Mouse (Mus musculus): ENCODE data around the gene Fadd. TPM values are rescaled to one million over a fixed set of nuclear protein-coding genes. Genes with fewer than 3 reads are reported as not detected.

Fadd gene
- polyA plus RNA-seq, 1 experiment = 10.3 TPM

- TF ChIP-seq FOSL1 (IDR thresholded peaks at IDR 0.05; ENCODE audit: insufficient read depth, low read length, poor library complexity, severe bottlenecking) = no peak
- TF ChIP-seq MAX (IDR thresholded peaks at IDR 0.05) = no peak
- no peak for TF ChIP-seq MYOD1 (IDR thresholded peaks at IDR 0.05; ENCODE audit: control insufficient read depth, insufficient read length, low read depth)
- no peak for TF ChIP-seq CEBPB (IDR thresholded peaks at IDR 0.05; ENCODE audit: low read depth)
- TF ChIP-seq USF1 (IDR thresholded peaks at IDR 0.05; ENCODE audit: low read depth) = no peak
- TF ChIP-seq MYOG (IDR thresholded peaks at IDR 0.05; ENCODE audit: control insufficient read depth, extremely low read depth, insufficient read length) = no peak
- TF ChIP-seq CTCF (IDR thresholded peaks at IDR 0.05; ENCODE audit: control insufficient read depth, insufficient read depth, insufficient read length) = no peak
- peaks cover 44% of the 10 kb centered on the region for H3K79me3 ChIP-seq (ENCODE audit: low read depth)
- no peak overlapping the region for H3K4me3 ChIP-seq (ENCODE audit: insufficient read depth, poor library complexity, severe bottlenecking)
- H3K36me3 ChIP-seq (ENCODE audit: control insufficient read depth, insufficient read depth) = peaks cover 5% of the 10 kb centered on the region
- peaks cover 89% of the 10 kb centered on the region for H3K79me2 ChIP-seq (ENCODE audit: control insufficient read depth, insufficient read depth)
- H3K27me3 ChIP-seq (ENCODE audit: control insufficient read depth, insufficient read depth, insufficient read length) = no peaks in the 10 kb centered on the region
- H3ac ChIP-seq (ENCODE audit: control insufficient read depth, insufficient read length, low read depth) = no peak overlapping the region
These were observed 40.9 kb downstream of the Fadd start for GRCm38 (mm10) chr7:144541351-144541750.

GRCm38 (mm10) chr7:144539146-144539545, 43.1 kb downstream of the Fadd start:
- Histone ChIP-seq H3K27me3 (ENCODE audit: control insufficient read depth, insufficient read depth, insufficient read length) (no peaks in the 10 kb centered on the region), H3K79me3 (ENCODE audit: low read depth) (peaks cover 41% of the 10 kb centered on the region), H3K36me3 (ENCODE audit: control insufficient read depth, insufficient read depth) (peaks cover 5% of the 10 kb centered on the region), H3K79me2 (ENCODE audit: control insufficient read depth, insufficient read depth) (peaks cover 89% of the 10 kb centered on the region), H3K4me3 (ENCODE audit: insufficient read depth, poor library complexity, severe bottlenecking) (no peak overlapping the region), H3ac (ENCODE audit: control insufficient read depth, insufficient read length, low read depth) (no peak overlapping the region)
- TF ChIP-seq USF1 (IDR thresholded peaks at IDR 0.05; ENCODE audit: low read depth) = no peak
- no peak for TF ChIP-seq MAX (IDR thresholded peaks at IDR 0.05)
- TF ChIP-seq MYOD1 (IDR thresholded peaks at IDR 0.05; ENCODE audit: control insufficient read depth, insufficient read length, low read depth) = no peak
- TF ChIP-seq FOSL1 (IDR thresholded peaks at IDR 0.05; ENCODE audit: insufficient read depth, low read length, poor library complexity, severe bottlenecking) = no peak
- no peak for TF ChIP-seq MYOG (IDR thresholded peaks at IDR 0.05; ENCODE audit: control insufficient read depth, extremely low read depth, insufficient read length)
- TF ChIP-seq CEBPB (IDR thresholded peaks at IDR 0.05; ENCODE audit: low read depth) = no peak
- no peak for TF ChIP-seq CTCF (IDR thresholded peaks at IDR 0.05; ENCODE audit: control insufficient read depth, insufficient read depth, insufficient read length)

- TF ChIP-seq CEBPB (IDR thresholded peaks at IDR 0.05; ENCODE audit: low read depth) (no peak), MYOD1 (IDR thresholded peaks at IDR 0.05; ENCODE audit: control insufficient read depth, insufficient read length, low read depth) (no peak), CTCF (IDR thresholded peaks at IDR 0.05; ENCODE audit: control insufficient read depth, insufficient read depth, insufficient read length) (no peak), MYOG (IDR thresholded peaks at IDR 0.05; ENCODE audit: control insufficient read depth, extremely low read depth, insufficient read length) (no peak), MAX (IDR thresholded peaks at IDR 0.05) (no peak), FOSL1 (IDR thresholded peaks at IDR 0.05; ENCODE audit: insufficient read depth, low read length, poor library complexity, severe bottlenecking) (no peak), USF1 (IDR thresholded peaks at IDR 0.05; ENCODE audit: low read depth) (no peak)
These were observed 44.1 kb downstream of the Fadd start for GRCm38 (mm10) chr7:144538030-144538644.

GRCm38 (mm10) chr7:144536367-144536766, 45.9 kb downstream of the Fadd start:
- H3ac ChIP-seq (ENCODE audit: control insufficient read depth, insufficient read length, low read depth) = no peak overlapping the region
- no peak overlapping the region for H3K4me3 ChIP-seq (ENCODE audit: insufficient read depth, poor library complexity, severe bottlenecking)
- H3K79me3 ChIP-seq (ENCODE audit: low read depth) = peaks cover 40% of the 10 kb centered on the region
- no peaks in the 10 kb centered on the region for H3K27me3 ChIP-seq (ENCODE audit: control insufficient read depth, insufficient read depth, insufficient read length)
- peaks cover 5% of the 10 kb centered on the region for H3K36me3 ChIP-seq (ENCODE audit: control insufficient read depth, insufficient read depth)
- peaks cover 98% of the 10 kb centered on the region for H3K79me2 ChIP-seq (ENCODE audit: control insufficient read depth, insufficient read depth)
- TF ChIP-seq CTCF (IDR thresholded peaks at IDR 0.05; ENCODE audit: control insufficient read depth, insufficient read depth, insufficient read length) (no peak), CEBPB (IDR thresholded peaks at IDR 0.05; ENCODE audit: low read depth) (no peak), MAX (IDR thresholded peaks at IDR 0.05) (no peak)

More at GRCm38 (mm10) chr7:144538030-144538644, 44.1 kb downstream of the Fadd start:
- H3ac ChIP-seq (ENCODE audit: control insufficient read depth, insufficient read length, low read depth) = no peak overlapping the region
- peaks cover 36% of the 10 kb centered on the region for H3K79me3 ChIP-seq (ENCODE audit: low read depth)
- H3K36me3 ChIP-seq (ENCODE audit: control insufficient read depth, insufficient read depth) = peaks cover 5% of the 10 kb centered on the region
- H3K4me3 ChIP-seq (ENCODE audit: insufficient read depth, poor library complexity, severe bottlenecking) = no peak overlapping the region
- no peaks in the 10 kb centered on the region for H3K27me3 ChIP-seq (ENCODE audit: control insufficient read depth, insufficient read depth, insufficient read length)
- H3K79me2 ChIP-seq (ENCODE audit: control insufficient read depth, insufficient read depth) = peaks cover 89% of the 10 kb centered on the region

GRCm38 (mm10) chr7:144534773-144535172, 47.5 kb downstream of the Fadd start:
- Histone ChIP-seq H3K79me2 (ENCODE audit: control insufficient read depth, insufficient read depth) (peaks cover 97% of the 10 kb centered on the region), H3ac (ENCODE audit: control insufficient read depth, insufficient read length, low read depth) (no peak overlapping the region), H3K27me3 (ENCODE audit: control insufficient read depth, insufficient read depth, insufficient read length) (no peaks in the 10 kb centered on the region), H3K36me3 (ENCODE audit: control insufficient read depth, insufficient read depth) (peaks cover 5% of the 10 kb centered on the region), H3K79me3 (ENCODE audit: low read depth) (peaks cover 38% of the 10 kb centered on the region), H3K4me3 (ENCODE audit: insufficient read depth, poor library complexity, severe bottlenecking) (no peak overlapping the region)
- no peak for TF ChIP-seq FOSL1 (IDR thresholded peaks at IDR 0.05; ENCODE audit: insufficient read depth, low read length, poor library complexity, severe bottlenecking)
- TF ChIP-seq MYOG (IDR thresholded peaks at IDR 0.05; ENCODE audit: control insufficient read depth, extremely low read depth, insufficient read length) = no peak
- no peak for TF ChIP-seq CTCF (IDR thresholded peaks at IDR 0.05; ENCODE audit: control insufficient read depth, insufficient read depth, insufficient read length)
- no peak for TF ChIP-seq USF1 (IDR thresholded peaks at IDR 0.05; ENCODE audit: low read depth)
- no peak for TF ChIP-seq MYOD1 (IDR thresholded peaks at IDR 0.05; ENCODE audit: control insufficient read depth, insufficient read length, low read depth)
- TF ChIP-seq MAX (IDR thresholded peaks at IDR 0.05) = no peak
- TF ChIP-seq CEBPB (IDR thresholded peaks at IDR 0.05; ENCODE audit: low read depth) = no peak
